Mouse (Mus musculus): ENCODE data around the gene Rela. TPM values are rescaled to one million over a fixed set of nuclear protein-coding genes. Genes with fewer than 3 reads are reported as not detected.
A peak's percentile ranks its signal among the peaks of the same experiment; 100 is the strongest.

Rela gene
- polyA plus RNA-seq, 1 experiment from 2014 or later = 36.8 TPM

DNA sequence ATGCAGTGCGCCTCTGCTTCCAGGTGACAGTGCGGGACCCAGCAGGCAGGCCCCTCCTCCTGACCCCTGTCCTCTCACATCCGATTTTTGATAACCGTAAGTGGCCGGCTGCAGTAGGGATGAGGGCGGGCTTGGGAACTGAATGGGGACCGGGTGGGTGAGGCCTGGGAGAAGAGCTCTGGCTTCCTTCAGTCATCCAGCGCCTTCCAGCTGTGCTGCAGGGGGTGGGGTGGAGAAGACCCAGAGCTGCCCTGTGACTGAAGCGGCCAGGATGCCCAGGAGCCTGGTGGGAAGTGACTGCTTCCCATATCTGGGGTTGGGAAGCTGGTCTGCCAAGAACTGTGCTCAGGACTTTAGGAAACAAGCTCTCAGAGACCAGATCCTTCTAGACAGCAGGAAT, 3.1 kb downstream of the Rela start:
- Histone ChIP-seq H3K36me3 (replicated peaks) (peaks cover 68% of the 10 kb centered on the region), H3K4me1 (peaks cover 32% of the 10 kb centered on the region), H3K27ac (replicated peaks) (no peak overlapping the region), H3K4me3 (no peak overlapping the region), H3K27me3 (replicated peaks; ENCODE audit: low read depth, poor library complexity, severe bottlenecking) (no peaks in the 10 kb centered on the region), H3K9me3 (no peaks in the 10 kb centered on the region)
- no peak for DNase-seq (ENCODE audit: low spot score)
- WGBS = 74% methylated on average over 9 of the region's 9 CpGs

DNA sequence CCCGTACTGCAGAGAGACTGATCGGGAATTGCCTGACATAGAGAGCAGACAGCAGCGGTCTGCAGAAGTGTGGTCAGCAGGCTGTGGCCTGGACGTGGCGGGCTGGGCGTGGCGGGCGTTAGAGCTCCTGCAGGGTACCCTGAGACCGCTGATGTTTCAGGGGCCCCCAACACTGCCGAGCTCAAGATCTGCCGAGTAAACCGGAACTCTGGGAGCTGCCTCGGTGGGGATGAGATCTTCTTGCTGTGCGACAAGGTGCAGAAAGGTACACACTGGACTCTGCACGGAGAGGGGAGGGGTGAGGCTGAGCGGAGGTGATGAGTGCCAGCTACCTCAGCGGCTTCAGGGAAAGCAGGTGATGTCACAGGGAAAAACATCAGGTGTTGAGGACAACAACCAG, 3.7 kb downstream of the Rela start:
- WGBS = 92% methylated on average over 17 of the region's 17 CpGs
- Histone ChIP-seq H3K9me3 (no peaks in the 10 kb centered on the region), H3K36me3 (replicated peaks) (peaks cover 75% of the 10 kb centered on the region)

DNA sequence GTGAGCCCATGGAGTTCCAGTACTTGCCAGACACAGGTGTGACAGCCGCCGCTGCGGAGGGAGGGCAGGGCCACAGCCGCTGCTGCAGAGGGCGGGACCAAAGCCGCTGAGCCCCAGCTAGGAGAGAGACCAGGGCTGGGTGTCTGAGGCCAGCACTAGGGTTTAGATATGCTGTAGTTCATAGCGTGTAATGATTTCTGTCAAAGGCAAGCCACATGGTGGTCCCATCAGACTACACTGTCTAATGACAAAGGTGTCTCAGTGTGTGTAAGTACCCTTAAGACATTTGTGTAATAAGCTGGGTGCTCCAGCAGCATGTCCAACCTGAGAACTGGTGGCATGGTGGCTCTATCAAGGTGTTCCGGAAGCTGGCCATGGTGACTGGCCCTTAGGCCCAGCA, 4.4 kb downstream of the Rela start:
- Histone ChIP-seq H3K9me3 (no peaks in the 10 kb centered on the region), H3K4me1 (peaks cover 26% of the 10 kb centered on the region), H3K36me3 (replicated peaks) (peaks cover 82% of the 10 kb centered on the region), H3K27me3 (replicated peaks; ENCODE audit: low read depth, poor library complexity, severe bottlenecking) (no peaks in the 10 kb centered on the region), H3K4me3 (no peak overlapping the region), H3K27ac (replicated peaks) (no peak overlapping the region)
- WGBS = 91% methylated on average over 8 of the region's 8 CpGs
- no peak for DNase-seq (ENCODE audit: low spot score)

More for the DNA sequence above, 3.7 kb downstream of the Rela start:
- no peak overlapping the region for H3K4me3 ChIP-seq
- no peak for DNase-seq (ENCODE audit: low spot score)
- H3K27me3 ChIP-seq (replicated peaks; ENCODE audit: low read depth, poor library complexity, severe bottlenecking) = no peaks in the 10 kb centered on the region
- H3K4me1 ChIP-seq = peaks cover 32% of the 10 kb centered on the region
- H3K27ac ChIP-seq (replicated peaks) = no peak overlapping the region

DNA sequence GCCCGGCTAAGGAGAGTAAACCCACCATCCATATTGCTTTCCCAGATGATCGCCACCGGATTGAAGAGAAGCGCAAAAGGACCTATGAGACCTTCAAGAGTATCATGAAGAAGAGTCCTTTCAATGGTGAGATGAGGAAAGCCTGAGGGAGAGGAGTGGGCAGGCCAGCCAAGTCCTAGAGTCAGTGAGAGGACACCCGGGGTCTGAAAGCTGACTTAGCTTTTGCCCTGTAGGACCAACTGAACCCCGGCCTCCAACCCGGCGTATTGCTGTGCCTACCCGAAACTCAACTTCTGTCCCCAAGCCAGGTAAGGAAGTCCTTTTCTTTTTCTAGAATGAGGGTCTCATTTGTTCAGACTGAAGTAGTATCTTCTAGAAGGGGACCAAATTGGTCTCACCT, 8.0 kb downstream of the Rela start:
- Histone ChIP-seq H3K36me3 (replicated peaks) (peaks cover 86% of the 10 kb centered on the region), H3K9me3 (no peaks in the 10 kb centered on the region), H3K27ac (replicated peaks) (no peak overlapping the region), H3K4me3 (no peak overlapping the region), H3K27me3 (replicated peaks; ENCODE audit: low read depth, poor library complexity, severe bottlenecking) (no peaks in the 10 kb centered on the region), H3K4me1 (peaks cover 24% of the 10 kb centered on the region)
- DNase-seq (ENCODE audit: low spot score) = no peak
- 94% methylated on average over 9 of the region's 9 CpGs for WGBS

DNA sequence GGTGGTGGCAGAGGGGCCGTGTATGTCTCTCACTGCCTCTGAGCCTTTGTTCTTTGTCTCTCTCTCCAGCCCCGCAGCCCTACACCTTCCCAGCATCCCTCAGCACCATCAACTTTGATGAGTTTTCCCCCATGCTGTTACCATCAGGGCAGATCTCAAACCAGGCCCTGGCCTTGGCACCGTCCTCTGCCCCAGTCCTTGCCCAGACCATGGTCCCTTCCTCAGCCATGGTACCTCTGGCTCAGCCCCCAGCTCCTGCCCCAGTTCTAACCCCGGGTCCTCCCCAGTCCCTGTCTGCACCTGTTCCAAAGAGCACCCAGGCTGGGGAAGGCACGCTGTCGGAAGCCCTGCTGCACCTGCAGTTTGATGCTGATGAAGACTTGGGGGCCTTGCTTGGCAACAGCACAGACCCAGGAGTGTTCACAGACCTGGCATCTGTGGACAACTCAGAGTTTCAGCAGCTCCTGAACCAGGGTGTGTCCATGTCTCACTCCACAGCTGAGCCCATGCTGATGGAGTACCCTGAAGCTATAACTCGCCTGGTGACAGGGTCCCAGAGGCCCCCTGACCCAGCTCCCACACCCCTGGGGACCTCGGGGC, 9.5 kb downstream of the Rela start:
- Histone ChIP-seq H3K4me1 (peaks cover 27% of the 10 kb centered on the region), H3K27me3 (replicated peaks; ENCODE audit: low read depth, poor library complexity, severe bottlenecking) (peaks cover 7% of the 10 kb centered on the region; the same call in 1 of the 2 replicates), H3K27ac (replicated peaks) (no peak overlapping the region), H3K36me3 (replicated peaks) (peaks cover 86% of the 10 kb centered on the region), H3K9me3 (no peaks in the 10 kb centered on the region), H3K4me3 (no peak overlapping the region)
- WGBS = 88% methylated on average over 8 of the region's 8 CpGs
- no peak for DNase-seq (ENCODE audit: low spot score)

DNA sequence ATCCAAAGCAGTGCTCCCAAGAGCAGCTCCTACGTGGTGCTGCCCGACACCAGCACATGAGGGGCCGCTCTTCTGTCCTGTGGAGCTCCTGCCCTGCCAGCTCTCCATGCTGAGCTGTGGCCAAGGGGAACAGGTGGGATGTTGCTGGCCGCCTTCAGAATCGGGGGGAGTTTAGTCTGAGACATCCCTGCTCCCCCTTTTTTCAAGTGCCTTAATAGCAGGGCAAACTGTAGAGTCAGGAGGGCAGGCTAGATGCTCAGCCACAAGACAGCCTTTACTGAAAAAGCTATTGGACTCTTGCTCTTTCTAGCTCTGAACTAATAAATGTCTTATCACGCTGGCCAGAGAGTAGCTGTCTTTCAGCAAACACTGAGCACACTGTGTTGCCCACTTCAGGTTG, 10.5 kb downstream of the Rela start:
- Histone ChIP-seq H3K4me3 (peak overlapping the region; percentile 5; the same call in 1 of the 2 replicates), H3K36me3 (replicated peaks) (peaks cover 86% of the 10 kb centered on the region), H3K9me3 (no peaks in the 10 kb centered on the region), H3K27me3 (replicated peaks; ENCODE audit: low read depth, poor library complexity, severe bottlenecking) (peaks cover 16% of the 10 kb centered on the region), H3K4me1 (peaks cover 32% of the 10 kb centered on the region), H3K27ac (replicated peaks) (peak overlapping the region; percentile 88)
- 93% methylated on average over 6 of the region's 6 CpGs for WGBS
- no peak for DNase-seq (ENCODE audit: low spot score)

DNA sequence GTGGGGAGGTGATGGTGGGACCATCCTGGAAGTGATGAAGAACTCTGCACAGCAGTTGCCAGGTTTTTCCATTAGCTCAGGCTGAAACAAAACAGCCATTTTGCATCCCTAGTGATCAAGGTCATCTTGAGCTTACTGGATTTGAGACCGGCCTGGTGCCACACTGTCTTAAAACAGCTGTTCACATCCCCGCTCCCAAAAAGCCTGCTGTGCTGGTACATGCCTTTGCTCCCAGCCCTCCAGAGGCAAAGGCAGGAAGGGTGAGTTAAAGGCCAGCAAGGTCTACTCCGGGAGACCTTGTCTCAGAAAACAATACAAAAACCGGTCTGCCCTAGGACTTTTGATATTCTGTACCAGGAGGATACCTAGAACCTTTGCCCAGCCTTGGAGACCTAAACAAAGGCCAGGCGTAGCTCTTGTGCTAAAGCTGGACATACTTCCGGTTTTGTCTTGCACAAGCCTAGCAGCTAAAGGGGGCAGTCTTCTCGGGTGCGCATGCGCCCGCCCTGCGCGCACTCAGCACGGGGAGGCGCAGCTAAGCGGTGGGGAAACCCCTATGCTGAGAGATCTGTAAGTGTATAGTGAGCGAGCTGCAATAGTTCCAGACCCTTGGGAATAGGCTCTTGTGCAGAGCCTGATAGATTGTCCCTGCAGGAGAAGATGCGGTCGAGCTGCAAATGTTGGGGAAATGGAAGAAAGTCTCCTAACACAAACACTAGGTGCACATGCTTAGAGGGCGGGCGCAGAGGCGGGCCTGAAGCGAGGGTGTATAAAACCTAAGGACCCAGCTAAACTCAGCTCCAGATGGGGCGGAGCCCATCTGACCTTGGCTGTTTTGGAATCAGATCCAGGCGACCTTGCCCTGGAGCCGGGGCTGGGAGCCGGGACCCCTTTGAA, 11.4 kb downstream of the Rela start:
- peaks cover 25% of the 10 kb centered on the region for H3K27me3 ChIP-seq (replicated peaks; ENCODE audit: low read depth, poor library complexity, severe bottlenecking)
- H3K27ac ChIP-seq (replicated peaks) = peak overlapping the region; percentile 88
- H3K4me1 ChIP-seq = peaks cover 34% of the 10 kb centered on the region
- 12% methylated on average over 26 of the region's 26 CpGs for WGBS
- peak; percentile 88 for DNase-seq (ENCODE audit: low spot score)
- peaks cover 85% of the 10 kb centered on the region for H3K36me3 ChIP-seq (replicated peaks)
- H3K9me3 ChIP-seq = no peaks in the 10 kb centered on the region
- peak overlapping the region; percentile 51 for H3K4me3 ChIP-seq

DNA sequence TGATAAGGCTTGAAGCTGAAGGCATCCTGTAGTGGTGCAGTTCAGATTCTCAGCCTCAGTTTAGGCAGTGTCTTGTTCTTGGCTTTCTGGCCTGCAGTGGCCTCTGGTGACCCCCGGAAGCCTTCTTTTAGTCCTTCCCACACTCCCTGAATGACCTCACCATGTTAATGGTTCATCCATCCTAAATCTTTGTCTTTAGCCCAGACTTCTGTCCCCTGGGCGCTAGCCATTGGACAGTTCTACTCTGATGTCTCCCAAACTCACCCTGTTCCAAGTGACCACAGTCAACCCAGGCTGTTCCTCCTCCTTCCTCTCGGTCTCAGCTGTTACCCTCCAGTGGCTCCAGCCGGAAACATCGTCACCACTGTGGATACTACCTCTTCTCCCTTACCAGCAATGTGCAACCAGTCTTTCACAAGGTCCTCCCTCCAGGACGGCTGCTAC, 12.0 kb downstream of the Rela start:
- WGBS = 68% methylated on average over 6 of the region's 6 CpGs
- peak overlapping the region; percentile 88 for H3K27ac ChIP-seq (replicated peaks)
- peaks cover 31% of the 10 kb centered on the region for H3K27me3 ChIP-seq (replicated peaks; ENCODE audit: low read depth, poor library complexity, severe bottlenecking)
- H3K4me3 ChIP-seq = peak overlapping the region; percentile 51
- no peaks in the 10 kb centered on the region for H3K9me3 ChIP-seq
- peaks cover 41% of the 10 kb centered on the region for H3K4me1 ChIP-seq
- peaks cover 78% of the 10 kb centered on the region for H3K36me3 ChIP-seq (replicated peaks)
- no peak for DNase-seq (ENCODE audit: low spot score)

DNA sequence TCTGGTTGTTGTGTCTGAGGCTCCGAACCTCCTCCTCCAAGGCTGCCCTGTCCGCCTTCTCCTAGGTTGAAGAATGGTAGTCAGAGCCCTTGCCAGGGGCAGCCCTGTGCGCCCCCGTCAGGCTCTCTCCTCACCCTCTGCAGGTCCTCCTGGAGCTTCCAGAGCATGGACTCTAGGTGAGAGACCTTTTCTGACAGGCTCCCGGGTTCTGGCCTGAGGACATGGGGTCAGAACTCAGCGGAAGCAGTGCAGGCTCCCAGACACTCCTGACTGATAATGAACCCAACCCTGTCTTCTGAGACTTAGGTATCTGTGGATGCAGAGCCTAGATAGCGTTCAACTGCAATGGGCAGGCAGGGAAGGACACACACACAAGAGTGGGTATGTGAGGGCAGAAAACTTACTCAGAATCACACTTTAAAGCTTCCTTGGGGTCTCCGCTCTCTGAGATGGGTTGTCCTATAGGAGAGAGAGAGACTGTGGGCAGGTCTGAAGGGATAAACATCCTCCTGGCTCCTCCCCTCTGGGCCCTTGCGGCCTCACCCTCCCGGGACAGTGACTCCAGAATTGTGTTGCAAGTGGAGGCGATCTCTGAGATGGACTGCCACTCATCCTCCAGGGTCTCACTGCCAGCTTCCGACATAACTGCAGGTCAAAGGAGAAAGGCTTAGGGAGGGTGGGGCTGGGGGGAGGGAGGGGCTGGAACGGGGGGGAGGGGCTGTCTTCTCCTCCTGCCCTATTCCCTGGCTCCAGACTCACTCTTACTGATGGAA, 14.4 kb downstream of the Rela start:
- Histone ChIP-seq H3K4me1 (peaks cover 54% of the 10 kb centered on the region), H3K4me3 (peak overlapping the region; percentile 9; the same call in 1 of the 2 replicates), H3K27ac (replicated peaks) (no peak overlapping the region), H3K36me3 (replicated peaks) (peaks cover 71% of the 10 kb centered on the region), H3K27me3 (replicated peaks; ENCODE audit: low read depth, poor library complexity, severe bottlenecking) (peaks cover 55% of the 10 kb centered on the region), H3K9me3 (no peaks in the 10 kb centered on the region)
- WGBS = 60% methylated on average over 13 of the region's 13 CpGs
- DNase-seq (ENCODE audit: low spot score) = no peak

DNA sequence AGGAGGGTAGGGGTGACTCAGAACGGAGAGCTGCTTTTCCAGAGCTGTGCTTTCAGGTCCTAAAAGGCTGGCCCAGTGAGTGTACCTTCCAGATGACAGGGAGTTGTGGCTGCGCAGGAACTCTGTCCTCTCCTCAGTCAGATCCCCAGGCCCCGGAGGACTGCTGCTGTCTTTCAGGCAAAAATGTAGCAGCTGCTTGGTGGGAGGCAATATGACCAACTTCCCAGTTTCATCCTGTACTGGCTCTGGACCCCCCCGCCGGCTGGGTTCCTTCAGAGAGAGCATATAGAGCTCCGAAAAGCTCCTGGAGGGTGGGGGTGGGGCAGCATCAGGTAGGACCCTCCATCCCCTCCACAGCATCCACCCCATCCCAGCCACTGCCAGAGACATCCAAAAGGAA, 15.3 kb downstream of the Rela start:
- peaks cover 70% of the 10 kb centered on the region for H3K36me3 ChIP-seq (replicated peaks)
- WGBS = 77% methylated on average over 6 of the region's 6 CpGs
- no peaks in the 10 kb centered on the region for H3K9me3 ChIP-seq
- peak overlapping the region; percentile 9; the same call in 1 of the 2 replicates for H3K4me3 ChIP-seq
- DNase-seq (ENCODE audit: low spot score) = no peak
- peaks cover 60% of the 10 kb centered on the region for H3K27me3 ChIP-seq (replicated peaks; ENCODE audit: low read depth, poor library complexity, severe bottlenecking)
- H3K27ac ChIP-seq (replicated peaks) = no peak overlapping the region
- H3K4me1 ChIP-seq = peaks cover 54% of the 10 kb centered on the region

DNA sequence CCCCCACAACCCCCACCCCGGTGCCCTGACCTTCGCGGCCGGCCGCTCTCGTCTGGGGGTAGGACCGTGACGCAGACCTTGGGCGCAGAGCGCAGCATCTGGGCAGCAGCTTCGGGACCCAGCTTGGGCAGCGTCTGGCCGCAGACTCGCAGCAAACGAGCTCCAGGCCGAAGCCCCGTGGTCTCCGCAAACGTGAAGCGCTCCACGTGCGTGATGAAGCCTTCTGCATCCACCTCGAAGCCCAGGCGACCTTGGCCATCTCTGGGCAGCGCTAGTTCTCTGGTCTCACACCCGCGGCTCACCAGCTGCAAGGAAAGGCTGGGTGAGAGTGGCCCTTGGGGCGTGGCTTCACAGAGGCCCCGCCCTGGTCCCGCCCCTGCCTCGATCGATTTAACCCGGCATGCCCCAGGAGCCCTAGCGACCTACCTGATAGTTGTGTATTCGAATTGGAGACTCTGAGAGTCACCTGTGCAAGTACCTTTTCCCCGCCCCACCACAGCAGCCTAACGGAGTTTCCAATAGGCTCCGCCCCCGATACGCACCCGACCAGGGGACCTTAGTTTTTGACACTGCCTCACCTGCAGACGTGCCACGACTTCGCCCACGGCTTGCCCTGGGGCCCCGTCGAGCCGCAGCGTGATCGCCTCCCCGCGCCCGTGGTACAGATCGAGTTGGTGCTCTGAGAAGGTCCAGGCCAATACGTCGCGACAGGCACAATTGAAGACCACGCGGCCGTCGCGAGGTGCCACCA, 16.9 kb downstream of the Rela start:
- H3K27me3 ChIP-seq (replicated peaks; ENCODE audit: low read depth, poor library complexity, severe bottlenecking) = peaks cover 60% of the 10 kb centered on the region
- WGBS = 4% methylated on average over 62 of the region's 62 CpGs
- DNase-seq (ENCODE audit: low spot score) = peak; percentile 84
- no peaks in the 10 kb centered on the region for H3K9me3 ChIP-seq
- peaks cover 38% of the 10 kb centered on the region for H3K4me1 ChIP-seq
- H3K36me3 ChIP-seq (replicated peaks) = peaks cover 74% of the 10 kb centered on the region
- H3K27ac ChIP-seq (replicated peaks) = peak overlapping the region; percentile 67
- peak overlapping the region; percentile 62 for H3K4me3 ChIP-seq
